Mouse (Mus musculus): ENCODE results near the gene Rhoa.

The Rhoa gene

DNA sequence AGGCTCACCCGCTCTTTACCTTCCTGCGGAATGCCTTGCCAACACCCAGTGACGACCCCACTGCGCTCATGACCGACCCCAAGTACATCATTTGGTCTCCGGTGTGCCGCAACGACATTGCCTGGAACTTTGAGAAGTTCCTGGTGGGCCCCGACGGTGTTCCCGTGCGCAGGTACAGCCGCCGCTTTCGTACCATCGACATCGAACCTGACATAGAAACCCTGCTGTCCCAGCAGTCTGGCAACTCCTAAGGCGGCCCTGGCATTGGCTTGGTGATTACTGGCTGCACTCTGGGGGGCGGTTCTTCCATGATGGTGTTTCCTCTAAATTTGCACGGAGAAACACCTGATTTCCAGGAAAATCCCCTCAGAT, 33.9 kb downstream of the Rhoa start:
- no peak for DNase-seq (ENCODE audit: low read depth, low spot score)

DNA sequence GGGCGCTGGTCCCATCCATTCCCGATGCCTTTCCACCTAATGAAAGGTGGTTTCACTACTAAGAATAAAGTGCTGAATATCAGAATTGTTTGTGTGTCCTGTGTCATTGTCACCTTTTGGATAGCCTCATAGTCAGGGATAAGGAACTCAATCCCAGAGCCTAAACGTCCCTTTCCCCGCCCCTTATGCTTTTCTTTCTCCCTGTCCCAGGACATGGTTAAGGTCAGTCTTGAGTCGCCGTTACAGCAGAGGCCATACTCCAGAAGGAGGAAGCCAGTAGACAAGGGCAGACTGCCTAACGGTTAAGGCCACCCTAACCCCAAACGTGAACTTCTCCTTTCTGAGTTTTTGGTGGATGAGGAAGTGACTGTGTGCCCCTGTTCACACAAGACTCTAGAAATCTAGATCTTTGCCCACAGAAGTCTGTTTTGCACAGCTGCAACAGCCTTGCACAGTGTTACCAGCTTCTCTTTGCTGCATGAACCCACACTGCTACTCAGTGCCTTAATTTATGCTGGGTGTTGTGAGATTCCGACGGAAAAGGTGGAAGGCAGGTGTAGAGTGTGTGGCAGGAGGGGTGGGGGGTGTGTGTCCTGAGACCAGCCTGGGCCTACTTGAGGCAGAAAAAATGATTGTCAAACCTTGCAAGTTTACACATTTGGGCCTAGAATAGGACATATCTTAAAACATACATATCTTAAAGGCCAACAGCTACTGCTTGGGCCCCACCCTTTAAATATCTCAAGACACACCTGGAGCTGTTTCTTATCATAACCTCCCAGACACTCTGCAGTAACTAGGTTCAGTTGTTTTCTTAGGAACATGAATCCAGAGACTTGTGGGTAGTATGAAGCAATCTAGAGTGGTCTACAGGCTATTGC, 34.6 kb downstream of the Rhoa start:
- DNase-seq (ENCODE audit: low read depth, low spot score): peak; percentile 90

GRCm38 (mm10) chr9:108341139-108341475, 35.2 kb downstream of the Rhoa start:
- no peak for DNase-seq (ENCODE audit: low read depth, low spot score)

DNA sequence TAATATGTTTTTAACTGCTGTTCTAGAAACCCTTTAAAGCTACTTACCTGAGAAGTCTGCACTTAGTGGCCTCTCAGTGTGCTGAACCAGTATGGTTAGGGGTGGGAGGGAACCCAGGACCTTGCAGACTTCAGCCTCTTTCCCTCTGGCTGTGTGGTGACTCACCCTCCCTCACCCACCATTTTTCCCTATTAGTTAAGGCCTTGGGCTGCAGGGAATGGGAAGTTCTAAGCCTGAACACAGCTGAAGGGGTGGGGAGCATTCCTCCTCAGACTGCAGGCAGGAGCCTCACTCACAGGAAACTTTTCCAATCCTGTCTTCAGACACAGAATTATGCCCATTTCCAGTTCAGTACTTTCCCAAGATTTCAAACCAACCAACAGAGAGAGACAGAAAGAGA, 35.9 kb downstream of the Rhoa start:
- peak; percentile 43 for DNase-seq (ENCODE audit: low read depth, low spot score)

DNA sequence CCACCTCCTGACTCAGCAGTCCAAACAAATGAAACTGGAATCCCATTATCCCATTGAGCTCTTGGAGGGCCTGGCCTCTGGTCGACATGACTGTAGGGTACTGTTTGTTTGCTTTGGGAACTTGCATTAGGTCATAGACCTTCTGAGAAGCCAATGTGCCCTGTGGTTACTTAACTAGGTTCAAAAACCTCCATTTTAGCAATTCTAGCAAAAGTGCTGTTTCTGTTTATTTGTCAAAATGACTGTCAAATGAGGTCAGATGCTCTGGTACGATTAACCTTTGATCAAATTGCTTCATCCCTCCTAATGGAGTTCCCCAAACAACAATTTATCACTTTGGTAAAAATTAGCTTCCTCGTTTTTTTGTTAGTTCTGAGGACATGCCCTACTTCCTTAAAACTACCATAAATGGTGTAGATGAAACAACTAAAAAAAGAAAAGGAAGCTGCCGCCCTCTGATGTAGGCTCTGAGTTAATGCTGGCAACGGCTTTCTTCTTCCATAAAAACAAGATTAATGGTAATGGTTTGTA, 36.4 kb downstream of the Rhoa start:
- DNase-seq (ENCODE audit: low read depth, low spot score): no peak

GRCm38 (mm10) chr9:108343331-108343730, 37.4 kb downstream of the Rhoa start:
- no peak for DNase-seq (ENCODE audit: low read depth, low spot score)

GRCm38 (mm10) chr9:108343835-108344234, 37.9 kb downstream of the Rhoa start:
- no peak for DNase-seq (ENCODE audit: low read depth, low spot score)

GRCm38 (mm10) chr9:108344471-108344870, 38.5 kb downstream of the Rhoa start:
- no peak for DNase-seq (ENCODE audit: low read depth, low spot score)

GRCm38 (mm10) chr9:108347024-108347423, 41.1 kb downstream of the Rhoa start:
- no peak for DNase-seq (ENCODE audit: low read depth, low spot score)

GRCm38 (mm10) chr9:108347540-108348289, 41.8 kb downstream of the Rhoa start, which contains the start of gene Usp4:
TSS of gene Usp4 (plus strand) at chr9:108347853.
- peak; percentile 80 for DNase-seq (ENCODE audit: low read depth, low spot score)

GRCm38 (mm10) chr9:108348290-108348680, 42.4 kb downstream of the Rhoa start:
- no peak for DNase-seq (ENCODE audit: low read depth, low spot score)

- no peak for DNase-seq (ENCODE audit: low read depth, low spot score)
Observed at GRCm38 (mm10) chr9:108349727-108350126, 43.8 kb downstream of the Rhoa start.

DNA sequence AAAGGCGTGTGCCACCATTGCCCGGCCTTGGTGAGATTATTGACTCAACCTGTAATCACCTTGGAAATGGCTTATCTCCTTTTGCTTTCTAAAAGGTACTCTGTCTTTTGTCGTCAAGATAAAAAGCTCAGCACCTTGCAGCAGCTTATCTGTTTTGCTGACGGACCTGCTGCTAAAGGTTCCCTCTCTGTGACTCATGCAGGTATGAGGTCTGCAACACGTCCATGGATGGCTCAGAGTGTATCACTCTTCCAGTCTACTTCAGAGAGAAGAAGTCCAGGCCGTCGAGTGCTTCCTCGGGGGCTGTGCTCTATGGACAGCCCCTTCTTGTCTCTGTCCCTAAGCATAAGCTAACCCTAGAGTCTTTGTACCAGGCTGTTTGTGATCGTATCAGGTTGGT, 72.3 kb downstream of the Rhoa start:
- no peak for DNase-seq (ENCODE audit: low read depth, low spot score)

DNA sequence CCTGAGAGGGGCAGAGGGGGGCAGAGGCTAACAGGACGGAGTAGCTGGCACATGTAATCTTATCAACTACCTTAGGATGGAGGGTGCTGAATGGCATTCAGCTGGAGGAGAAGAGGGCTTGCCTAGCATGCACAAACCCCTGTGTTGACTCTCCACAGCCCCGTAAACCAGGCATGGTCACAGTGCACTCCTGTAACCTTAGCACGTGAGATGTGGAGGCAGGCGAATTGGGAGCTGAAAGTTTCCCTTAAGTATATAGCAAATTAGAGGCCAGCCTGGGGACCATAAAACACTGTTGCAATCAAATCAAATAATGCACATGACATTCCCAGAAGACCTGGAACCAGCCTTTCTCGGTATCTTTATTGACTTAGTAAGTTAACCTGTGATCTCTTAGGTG, 72.8 kb downstream of the Rhoa start:
- DNase-seq (ENCODE audit: low read depth, low spot score): no peak

DNA sequence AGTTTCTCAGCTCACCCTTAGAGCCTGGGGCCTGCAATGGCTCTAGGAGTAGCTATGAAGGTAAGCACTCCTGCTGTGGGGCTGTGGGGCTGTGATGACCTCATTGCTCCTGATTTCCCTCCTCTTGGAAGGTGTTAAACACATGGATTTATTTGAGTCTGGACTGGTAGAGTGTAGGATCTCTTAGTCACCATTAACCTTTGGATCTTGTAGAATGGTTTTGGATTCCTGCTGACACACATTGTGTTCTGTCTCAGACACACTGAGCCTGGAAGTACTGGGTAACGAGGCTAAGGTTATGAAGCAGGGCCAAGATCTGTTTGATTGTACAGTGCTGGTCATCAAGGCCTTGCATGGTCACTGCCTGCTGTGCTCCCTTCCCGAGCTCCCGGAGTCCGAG, 73.4 kb downstream of the Rhoa start:
- no peak for DNase-seq (ENCODE audit: low read depth, low spot score)

GRCm38 (mm10) chr9:108381382-108381781, 75.5 kb downstream of the Rhoa start:
- DNase-seq (ENCODE audit: low read depth, low spot score): no peak

- DNase-seq (ENCODE audit: low read depth, low spot score): no peak
Observed at GRCm38 (mm10) chr9:108385006-108385405, 79.1 kb downstream of the Rhoa start.

DNA sequence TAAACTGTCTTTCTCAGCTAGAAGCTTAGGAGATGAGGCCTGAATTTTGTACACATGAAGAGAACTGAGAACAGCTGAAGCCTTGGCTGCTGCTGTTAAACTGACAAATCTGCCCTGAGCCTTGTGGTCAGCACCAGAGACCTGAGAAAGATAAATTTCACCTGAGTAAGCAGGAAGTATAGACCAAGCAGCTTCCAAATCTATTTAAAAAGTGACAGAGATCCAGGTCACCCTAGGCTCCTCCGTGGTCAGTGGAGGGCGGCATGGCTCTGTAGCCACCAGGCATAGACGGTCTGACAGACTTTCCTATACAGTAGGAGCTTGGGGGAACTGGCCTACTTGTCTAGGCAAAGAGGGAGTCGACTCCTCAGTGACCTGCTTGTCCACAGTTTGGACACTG, 80.9 kb downstream of the Rhoa start:
- no peak for DNase-seq (ENCODE audit: low read depth, low spot score)

All from c-Kit-negative CD71-positive TER-119-positive erythroid progenitor cells, embryonic 14.5 days (primary cell).